Mouse (Mus musculus): ENCODE results near the gene Aldh6a1.

The Aldh6a1 gene

GRCm38 (mm10) chr12:84416834-84417604 lies 33.8 kb downstream of the Aldh6a1 start, which contains the start of gene Rnf113a2:
TSS of gene Rnf113a2 (plus strand) at chr12:84417196.
- DNase-seq (ENCODE audit: low spot score) = peak; percentile 84

- DNase-seq (ENCODE audit: low spot score) = peak; percentile 90
Measured at GRCm38 (mm10) chr12:84408819-84409507, 41.8 kb downstream of the Aldh6a1 start, which contains the start of the genes Entpd5 and Bbof1. TSS of gene Entpd5 (minus strand) at chr12:84409029. TSS of gene Bbof1 (plus strand) at chr12:84409071.

GRCm38 (mm10) chr12:84407874-84408818 lies 42.7 kb downstream of the Aldh6a1 start:
- DNase-seq (ENCODE audit: low spot score) = peak; percentile 29

GRCm38 (mm10) chr12:84407259-84407658 lies 43.5 kb downstream of the Aldh6a1 start:
- no peak for DNase-seq (ENCODE audit: low spot score)

GRCm38 (mm10) chr12:84404541-84404940 lies 46.3 kb downstream of the Aldh6a1 start:
- no peak for DNase-seq (ENCODE audit: low spot score)

- DNase-seq (ENCODE audit: low spot score) = no peak
Measured at GRCm38 (mm10) chr12:84402923-84403322, 47.9 kb downstream of the Aldh6a1 start.

GRCm38 (mm10) chr12:84400653-84401052 lies 50.2 kb downstream of the Aldh6a1 start:
- no peak for DNase-seq (ENCODE audit: low spot score)

- DNase-seq (ENCODE audit: low spot score) = no peak
Measured at GRCm38 (mm10) chr12:84400068-84400467, 50.7 kb downstream of the Aldh6a1 start.

GRCm38 (mm10) chr12:84399663-84400062 lies 51.1 kb downstream of the Aldh6a1 start:
- no peak for DNase-seq (ENCODE audit: low spot score)

GRCm38 (mm10) chr12:84399135-84399534 lies 51.7 kb downstream of the Aldh6a1 start:
- no peak for DNase-seq (ENCODE audit: low spot score)

GRCm38 (mm10) chr12:84398629-84399028 lies 52.2 kb downstream of the Aldh6a1 start:
- DNase-seq (ENCODE audit: low spot score) = no peak

- no peak for DNase-seq (ENCODE audit: low spot score)
Measured at GRCm38 (mm10) chr12:84397685-84398084, 53.1 kb downstream of the Aldh6a1 start.

GRCm38 (mm10) chr12:84396947-84397679 lies 53.7 kb downstream of the Aldh6a1 start:
- DNase-seq (ENCODE audit: low spot score) = no peak

- no peak for DNase-seq (ENCODE audit: low spot score)
Measured at GRCm38 (mm10) chr12:84393847-84394246, 57.0 kb downstream of the Aldh6a1 start.

GRCm38 (mm10) chr12:84392681-84393080 lies 58.1 kb downstream of the Aldh6a1 start:
- DNase-seq (ENCODE audit: low spot score) = no peak

GRCm38 (mm10) chr12:84390336-84390735 lies 60.5 kb downstream of the Aldh6a1 start:
- no peak for DNase-seq (ENCODE audit: low spot score)

- DNase-seq (ENCODE audit: low spot score) = no peak
Measured at GRCm38 (mm10) chr12:84388774-84389400, 61.9 kb downstream of the Aldh6a1 start.

GRCm38 (mm10) chr12:84388097-84388496 lies 62.7 kb downstream of the Aldh6a1 start:
- DNase-seq (ENCODE audit: low spot score) = peak; percentile 27

GRCm38 (mm10) chr12:84385408-84385807 lies 65.4 kb downstream of the Aldh6a1 start:
- no peak for DNase-seq (ENCODE audit: low spot score)

- peak; percentile 72 for DNase-seq (ENCODE audit: low spot score)
Measured at GRCm38 (mm10) chr12:84384644-84385081, 66.1 kb downstream of the Aldh6a1 start.

- no peak for DNase-seq (ENCODE audit: low spot score)
Measured at GRCm38 (mm10) chr12:84382369-84382768, 68.4 kb downstream of the Aldh6a1 start.
